Mouse (Mus musculus) G1E (cell line): ENCODE data around the gene Asb1.

Experiments used
- CTCF ChIP-seq: IDR thresholded peaks from 2 replicates; pipeline ENCODE4 v1.5.1; 2012; ENCODE audit warnings: low read depth, low read length, inconsistent platforms, mixed read lengths
- GATA1 ChIP-seq: IDR thresholded peaks from 2 replicates; pipeline ENCODE4 v1.6.1; 2012; ENCODE audit warnings: borderline replicate concordance, low read length, inconsistent platforms, mixed read lengths
- POLR2AphosphoS5 ChIP-seq: IDR thresholded peaks from 2 replicates; pipeline ENCODE4 v1.6.1; 2012; ENCODE audit warnings: low read depth, low read length, inconsistent platforms; ENCODE audit not compliant: insufficient replicate concordance
- TAL1 ChIP-seq: conservative IDR thresholded peaks from 2 replicates; pipeline ENCODE4 v1.6.1; 2012; ENCODE audit warnings: low read depth, low read length, inconsistent platforms, mixed read lengths

DNA sequence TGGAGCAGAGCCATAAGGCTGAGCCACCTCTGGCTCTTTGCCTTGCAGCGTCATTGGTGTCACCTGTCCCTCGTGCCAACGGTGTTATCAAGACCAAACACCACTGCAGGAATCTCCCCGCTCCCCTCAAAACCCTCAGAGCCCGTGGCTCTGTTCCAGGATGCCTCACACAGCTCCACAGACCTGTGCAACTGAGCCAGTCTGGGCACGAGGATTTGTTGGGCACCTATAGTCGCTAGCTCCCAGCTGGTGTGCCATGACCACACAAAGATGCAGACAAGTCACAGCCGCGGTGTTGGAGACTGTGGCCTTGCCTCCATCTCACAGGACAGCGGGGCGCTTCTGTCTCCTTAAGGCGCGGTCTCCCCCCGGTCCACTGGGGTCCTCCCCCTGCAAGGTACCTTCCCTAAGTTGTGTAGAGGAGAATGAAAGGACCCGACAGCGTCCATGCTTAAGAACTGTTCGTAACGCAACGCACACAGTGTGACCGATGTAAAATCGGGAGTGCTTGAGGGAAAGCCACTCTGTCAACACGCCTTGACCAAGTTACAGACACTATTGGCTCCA lies 557 bp upstream of the Asb1 start:
- TF ChIP-seq CTCF (no peak), TAL1 (no peak), GATA1 (no peak), POLR2AphosphoS5 (no peak)
